Mouse (Mus musculus) liver, postnatal 0 days (tissue): ENCODE measurements around the gene Exo5.

Experiments
- CTCF ChIP-seq: sonication (generic); IDR thresholded peaks from 2 replicates; pipeline ENCODE4 v1.5.1; 2016; ENCODE audit warnings: antibody characterized with exemption, low read depth
- EP300 ChIP-seq: IDR thresholded peaks from 2 replicates; pipeline ENCODE4 v1.6.1; 2016; ENCODE audit warnings: antibody characterized with exemption, low read depth, mild to moderate bottlenecking

DNA sequence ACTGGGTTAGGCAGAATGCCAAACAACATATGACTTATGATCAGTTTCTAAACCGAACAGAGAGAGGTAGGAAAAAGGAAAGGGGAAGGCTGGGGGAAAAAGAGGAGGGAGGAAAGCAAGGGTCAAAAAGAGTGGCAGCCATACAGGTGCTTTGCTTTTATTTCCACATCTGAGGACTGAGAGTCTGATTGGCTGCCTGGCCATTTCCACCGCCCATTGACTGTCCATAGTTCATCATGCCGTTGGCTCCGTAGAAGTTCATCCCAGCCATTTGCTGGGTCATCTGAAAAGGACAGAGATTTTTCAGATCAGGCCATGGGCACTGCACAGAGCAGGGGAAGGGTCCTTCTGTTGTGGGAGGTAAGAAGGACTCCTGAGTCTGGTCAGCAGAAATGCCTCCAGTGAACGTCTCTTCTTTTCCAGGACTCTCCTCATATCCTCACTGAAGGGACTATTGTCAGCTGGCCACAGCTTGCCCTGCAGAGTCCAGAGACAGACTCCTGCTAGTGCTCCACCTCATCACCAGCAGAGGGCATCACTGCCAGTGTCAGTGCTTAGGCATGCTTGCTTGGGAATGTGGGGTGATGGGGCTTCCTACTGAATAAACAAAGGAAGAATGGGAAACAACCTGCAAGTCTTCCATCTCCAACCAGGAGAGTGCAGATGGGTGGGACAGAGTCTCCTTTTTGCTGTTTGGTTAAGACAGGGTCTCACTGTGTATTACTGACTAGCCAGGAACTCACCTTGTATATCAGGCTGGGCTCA is 44.7 kb upstream of the Exo5 start:
- TF ChIP-seq EP300 (no peak), CTCF (peak; percentile 73)
